Comparison of ENCODE assay signal across 9 mouse cellular contexts in genomic region chr11:72265483-72265882, GRCm38 (mm10). TPM values are rescaled to one million over a fixed set of nuclear protein-coding genes. Genes with fewer than 3 reads are reported as not detected.
DNase-seq lines count a peak whose midpoint lies in the region; ATAC-seq and TF ChIP-seq lines count a peak whose summit lies in the region.
"Had no signal": no experiment of that assay in that cellular context is flagged by ENCODE, and none has a peak within 500 bp of the region (broad histone marks: within the 10 kb centered on the region; RNA-seq: fewer than 3 reads in every experiment).

No protein-coding gene starts in this region.

- DNase-seq in thymus, postnatal 4 days, result peak; percentile 7
- DNase-seq in thymus, postnatal 0 days (ENCODE audit: low spot score), result no peak
- peak; percentile 3 for DNase-seq in embryo, embryonic 9.5 days (ENCODE audit: extremely low spot score)
- DNase-seq in heart, postnatal 0 days (ENCODE audit: low spot score), result no peak
- no peak for DNase-seq in yolk sac, embryonic 10.5 days (ENCODE audit: low spot score)
- DNase-seq in thymus, postnatal 25 days, result no peak

- H3K27ac ChIP-seq in heart, postnatal 0 days (ENCODE audit: low read depth), result no peak overlapping the region
- no peak overlapping the region for H3K27ac ChIP-seq in limb, embryonic 12.5 days
- H3K27ac ChIP-seq in stomach, embryonic 14.5 days (ENCODE audit: low read length), result no peak overlapping the region

- peaks cover 27% of the 10 kb centered on the region for H3K27me3 ChIP-seq in heart, postnatal 0 days (ENCODE audit: control insufficient read depth, insufficient read depth, low read length)
- H3K27me3 ChIP-seq in limb, embryonic 12.5 days, result peaks cover 61% of the 10 kb centered on the region
- H3K27me3 ChIP-seq in stomach, embryonic 14.5 days (ENCODE audit: control insufficient read depth, insufficient read depth, low read length), result peaks cover 17% of the 10 kb centered on the region

- H3K4me3 ChIP-seq in heart, postnatal 0 days (ENCODE audit: low read depth, low read length), result no peak overlapping the region
- H3K4me3 ChIP-seq in limb, embryonic 12.5 days (replicated peaks), result peak overlapping the region; percentile 42; the same call in 1 of the 2 replicates
- no peak overlapping the region for H3K4me3 ChIP-seq in stomach, embryonic 14.5 days (ENCODE audit: low read depth, low read length)

- peak overlapping the region; percentile 67; the same call in 1 of the 2 replicates for H3K4me2 ChIP-seq in heart, postnatal 0 days (ENCODE audit: low read depth, low read length)
- H3K4me2 ChIP-seq in limb, embryonic 12.5 days, result peak overlapping the region; percentile 68
- peak overlapping the region; percentile 93; the same call in 1 of the 2 replicates for H3K4me2 ChIP-seq in stomach, embryonic 14.5 days (replicated peaks; ENCODE audit: low read depth, low read length)

- peaks cover 6% of the 10 kb centered on the region for H3K4me1 ChIP-seq in heart, postnatal 0 days (ENCODE audit: control insufficient read depth, insufficient read depth)
- peaks cover 13% of the 10 kb centered on the region for H3K4me1 ChIP-seq in limb, embryonic 12.5 days (replicated peaks)
- H3K4me1 ChIP-seq in stomach, embryonic 14.5 days (ENCODE audit: control insufficient read depth, insufficient read depth, low read length), result peaks cover 4% of the 10 kb centered on the region; the same call in 1 of the 2 replicates

- no peak for ATAC-seq in heart, postnatal 0 days (ENCODE audit: insufficient read depth, low read depth)
- ATAC-seq in limb, embryonic 12.5 days (ENCODE audit: insufficient number of reproducible peaks, insufficient read depth, low FRiP score, low TSS enrichment, low read depth), result no peak
- ATAC-seq in stomach, embryonic 14.5 days (ENCODE audit: insufficient number of reproducible peaks, insufficient read depth, low FRiP score, low read depth), result no peak

- TF ChIP-seq CTCF in heart, postnatal 0 days (IDR thresholded peaks at IDR 0.05; ENCODE audit: low read depth), result no peak

- no peak overlapping the region for H3K9ac ChIP-seq in heart, postnatal 0 days (replicated peaks; ENCODE audit: low read depth, low read length)
- H3K9ac ChIP-seq in limb, embryonic 12.5 days (replicated peaks), result no peak overlapping the region
- H3K9ac ChIP-seq in stomach, embryonic 14.5 days (replicated peaks; ENCODE audit: low read depth, low read length), result no peak overlapping the region

- no peak for TF ChIP-seq EP300 in heart, postnatal 0 days (IDR thresholded peaks at IDR 0.05; ENCODE audit: low read depth)

- H3K36me3 ChIP-seq in heart, postnatal 0 days (replicated peaks; ENCODE audit: control insufficient read depth, insufficient read depth, low read length), result no peaks in the 10 kb centered on the region
- H3K36me3 ChIP-seq in limb, embryonic 12.5 days, result no peaks in the 10 kb centered on the region
- H3K36me3 ChIP-seq in stomach, embryonic 14.5 days (ENCODE audit: control insufficient read depth, insufficient read depth, low read length), result no peaks in the 10 kb centered on the region

- H3K9me3 ChIP-seq in heart, postnatal 0 days (replicated peaks; ENCODE audit: control insufficient read depth, low read length), result no peaks in the 10 kb centered on the region
- H3K9me3 ChIP-seq in limb, embryonic 12.5 days, result no peaks in the 10 kb centered on the region
- H3K9me3 ChIP-seq in stomach, embryonic 14.5 days (ENCODE audit: control insufficient read depth, low read depth, low read length), result no peaks in the 10 kb centered on the region

- WGBS in heart, postnatal 0 days, result 14% methylated on average over 11 of the region's 11 CpGs
- 5% methylated on average over 11 of the region's 11 CpGs for WGBS in limb, embryonic 12.5 days
- 7% methylated on average over 11 of the region's 11 CpGs for WGBS in stomach, embryonic 14.5 days

RNA-seq across cellular contexts. Expression of gene Slc13a5, which starts 1.5 kb away (rescaled TPM):
- not detected in 2 replicates for polyA plus RNA-seq in thymus, postnatal 0 days (2015; fragmentation: Nextera tagmentation; extraction: Ambion mirVana)
- not detected in 2 replicates for total RNA-seq in heart, postnatal 0 days (2014; rRNA removed; ENCODE audit: low replicate concordance)
- not detected in 2 replicates for polyA plus RNA-seq in heart, postnatal 0 days (2015; fragmentation: Nextera tagmentation; extraction: Ambion mirVana)
- 0.27 TPM in 1 of 2 replicates, not detected in the other for polyA plus RNA-seq in limb, embryonic 12.5 days (2016; fragmentation: Nextera tagmentation; extraction: Ambion mirVana)
- 0.21 and 0.49 TPM in 2 replicates for polyA plus RNA-seq in stomach, embryonic 14.5 days (2014; fragmentation: Nextera tagmentation; extraction: Ambion mirVana)

RNA-seq across cellular contexts. Expression of gene Xaf1, which starts 35.9 kb away (rescaled TPM):
- 65.3 and 68.3 TPM in 2 replicates for polyA plus RNA-seq in thymus, postnatal 0 days (2015; fragmentation: Nextera tagmentation; extraction: Ambion mirVana)
- 2.6 and 3.4 TPM in 2 replicates for total RNA-seq in heart, postnatal 0 days (2014; rRNA removed; ENCODE audit: low replicate concordance)
- polyA plus RNA-seq in heart, postnatal 0 days (2015; fragmentation: Nextera tagmentation; extraction: Ambion mirVana), result 12.7 and 19.2 TPM in 2 replicates
- 1.6 and 1.9 TPM in 2 replicates for polyA plus RNA-seq in limb, embryonic 12.5 days (2016; fragmentation: Nextera tagmentation; extraction: Ambion mirVana)
- 3.7 and 4.4 TPM in 2 replicates for polyA plus RNA-seq in stomach, embryonic 14.5 days (2014; fragmentation: Nextera tagmentation; extraction: Ambion mirVana)

RNA-seq across cellular contexts. Expression of gene Fbxo39, which starts 48.8 kb away (rescaled TPM):
- polyA plus RNA-seq in thymus, postnatal 0 days (2015; fragmentation: Nextera tagmentation; extraction: Ambion mirVana), result 0.16 TPM in 1 of 2 replicates, not detected in the other
- total RNA-seq in heart, postnatal 0 days (2014; rRNA removed; ENCODE audit: low replicate concordance), result not detected in 2 replicates
- polyA plus RNA-seq in heart, postnatal 0 days (2015; fragmentation: Nextera tagmentation; extraction: Ambion mirVana), result not detected in 2 replicates
- not detected in 2 replicates for polyA plus RNA-seq in limb, embryonic 12.5 days (2016; fragmentation: Nextera tagmentation; extraction: Ambion mirVana)
- not detected in 2 replicates for polyA plus RNA-seq in stomach, embryonic 14.5 days (2014; fragmentation: Nextera tagmentation; extraction: Ambion mirVana)
- total RNA-seq: left cerebral cortex, adult 8-10 months had no signal

RNA-seq across cellular contexts. Expression of gene Med31, which starts 50.1 kb away (rescaled TPM):
- 50.1 and 52.1 TPM in 2 replicates for polyA plus RNA-seq in thymus, postnatal 0 days (2015; fragmentation: Nextera tagmentation; extraction: Ambion mirVana)
- total RNA-seq in heart, postnatal 0 days (2014; rRNA removed; ENCODE audit: low replicate concordance), result 13.2 and 15.2 TPM in 2 replicates
- 30.8 and 33.0 TPM in 2 replicates for polyA plus RNA-seq in heart, postnatal 0 days (2015; fragmentation: Nextera tagmentation; extraction: Ambion mirVana)
- 48.2 and 48.8 TPM in 2 replicates for polyA plus RNA-seq in limb, embryonic 12.5 days (2016; fragmentation: Nextera tagmentation; extraction: Ambion mirVana)
- 41.0 and 42.7 TPM in 2 replicates for polyA plus RNA-seq in stomach, embryonic 14.5 days (2014; fragmentation: Nextera tagmentation; extraction: Ambion mirVana)

RNA-seq across cellular contexts. Expression of gene Txndc17, which starts 58.1 kb away (rescaled TPM):
- 148 and 164 TPM in 2 replicates for polyA plus RNA-seq in thymus, postnatal 0 days (2015; fragmentation: Nextera tagmentation; extraction: Ambion mirVana)
- 62.9 and 75.4 TPM in 2 replicates for total RNA-seq in heart, postnatal 0 days (2014; rRNA removed; ENCODE audit: low replicate concordance)
- 151 and 155 TPM in 2 replicates for polyA plus RNA-seq in heart, postnatal 0 days (2015; fragmentation: Nextera tagmentation; extraction: Ambion mirVana)
- polyA plus RNA-seq in limb, embryonic 12.5 days (2016; fragmentation: Nextera tagmentation; extraction: Ambion mirVana), result 200 and 201 TPM in 2 replicates
- polyA plus RNA-seq in stomach, embryonic 14.5 days (2014; fragmentation: Nextera tagmentation; extraction: Ambion mirVana), result 206 and 213 TPM in 2 replicates

Comparison
In these comparisons a context has a peak if more than half of its experiments do, and no peak if none do; other contexts are left out.
1. DNase-seq: peak in thymus, postnatal 4 days (single experiment) and embryo, embryonic 9.5 days (single experiment); none in thymus, postnatal 0 days (single experiment), heart, postnatal 0 days (single experiment), yolk sac, embryonic 10.5 days (single experiment) and thymus, postnatal 25 days (single experiment).
2. Peak in every context shown above with its lines, with median percentiles within 50 percentile points of each other: H3K4me2 ChIP-seq.